Mouse (Mus musculus): ENCODE results near the gene Sdccag8. TPM values are rescaled to one million over a fixed set of nuclear protein-coding genes. Genes with fewer than 3 reads are reported as not detected.

Sdccag8 gene
- polyA plus RNA-seq, 1 experiment from 2014 or later = 14.6 TPM

DNA sequence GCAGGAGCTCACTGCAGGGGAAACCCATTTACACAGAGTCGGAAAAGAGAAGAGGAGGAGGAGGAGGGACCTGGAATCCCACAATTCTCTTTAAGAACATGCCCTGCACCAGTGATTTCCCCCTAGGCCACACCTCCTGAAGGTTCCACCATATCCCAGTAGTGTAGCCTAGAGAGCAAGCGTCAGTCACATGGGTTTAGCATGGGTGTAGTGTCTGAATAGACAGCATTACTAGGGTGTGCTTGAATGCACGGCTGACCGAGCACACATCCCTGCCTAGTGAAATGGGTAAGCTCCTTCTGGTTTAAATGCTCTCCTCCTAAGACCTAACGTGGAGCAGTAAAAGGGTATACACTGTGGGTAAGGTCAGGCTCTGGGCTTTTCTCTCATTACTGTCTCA lies 148.4 kb downstream of the Sdccag8 start:
- H3K9ac ChIP-seq (ENCODE audit: low read length) = no peak overlapping the region
- H3K36me3 ChIP-seq (ENCODE audit: control insufficient read depth, insufficient read depth, low read length) = no peaks in the 10 kb centered on the region
- no peak overlapping the region for H3K4me2 ChIP-seq (ENCODE audit: low read depth, severe bottlenecking)
- 86% methylated on average over 5 of the region's 5 CpGs for WGBS
- no peak overlapping the region for H3K4me3 ChIP-seq (ENCODE audit: low read depth, low read length)
- no peak for DNase-seq (ENCODE audit: low spot score)
- no peak for ATAC-seq (ENCODE audit: insufficient number of reproducible peaks, low FRiP score, low TSS enrichment, low read depth)
- no peaks in the 10 kb centered on the region for H3K27me3 ChIP-seq (ENCODE audit: control insufficient read depth, insufficient read depth, low read length)
- H3K9me3 ChIP-seq (ENCODE audit: control insufficient read depth, low read length) = no peaks in the 10 kb centered on the region
- H3K27ac ChIP-seq (replicated peaks; ENCODE audit: low read depth, low read length) = no peak overlapping the region
- no peaks in the 10 kb centered on the region for H3K4me1 ChIP-seq (ENCODE audit: control insufficient read depth, insufficient read depth, low read length)

DNA sequence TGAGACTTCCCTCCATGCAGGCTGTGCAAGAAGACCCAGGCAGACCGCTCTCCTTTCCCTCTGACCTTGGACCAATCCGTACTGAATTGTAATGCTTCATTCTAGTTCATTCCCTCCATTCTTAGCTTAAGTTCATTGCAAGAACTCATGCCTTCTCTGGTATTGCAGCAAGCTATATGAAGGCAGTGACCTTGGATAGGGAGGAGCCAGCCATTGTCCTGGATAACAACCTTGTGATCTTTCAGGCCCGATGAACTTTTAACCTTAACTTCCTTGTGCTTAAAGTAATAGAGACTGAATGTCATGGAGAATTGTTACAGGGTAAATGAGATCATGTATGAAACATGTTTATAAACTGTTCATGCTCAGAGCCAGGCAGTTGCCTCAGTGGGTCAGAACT lies 152.8 kb downstream of the Sdccag8 start:
- WGBS = 94% methylated on average over 3 of the region's 3 CpGs

DNA sequence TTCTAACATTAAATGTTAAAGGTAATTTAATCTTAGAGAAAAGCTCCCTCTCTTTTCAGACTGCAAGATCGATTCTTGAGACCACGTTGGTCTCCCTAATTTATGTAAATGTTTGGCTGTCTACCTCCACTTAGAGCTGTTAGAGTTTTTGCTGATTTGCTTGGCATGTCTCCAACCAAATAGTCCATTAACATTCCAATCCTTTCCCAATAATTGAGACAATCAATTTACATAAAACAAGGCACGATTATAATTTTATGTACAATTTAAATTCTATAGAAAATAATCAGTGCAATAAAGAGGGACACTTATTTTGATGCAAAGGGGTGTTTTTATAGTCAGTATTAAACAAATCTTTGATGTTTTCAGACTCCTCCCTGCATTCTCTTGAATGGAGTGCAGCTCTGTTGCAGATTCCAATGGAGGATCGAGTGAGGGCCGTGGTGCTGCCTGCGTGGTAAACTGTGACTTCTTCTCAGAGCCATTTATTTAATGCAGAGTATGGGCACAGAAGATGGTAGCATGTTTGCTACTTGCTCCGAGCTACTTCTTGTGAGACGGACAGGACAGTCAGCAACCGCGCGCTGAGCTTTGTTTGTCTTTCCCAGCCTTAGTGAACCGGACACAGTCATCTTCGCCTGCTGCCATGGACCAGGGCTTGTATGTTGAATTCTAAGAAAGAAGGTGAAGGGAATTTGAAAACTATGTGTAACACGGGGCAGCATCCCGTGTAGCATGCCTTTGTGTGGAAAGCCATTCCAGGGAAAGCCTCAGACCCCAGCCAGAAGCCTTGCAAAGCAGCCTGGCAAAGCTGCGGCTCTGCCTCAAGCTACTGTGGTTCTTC lies 156.4 kb downstream of the Sdccag8 start:
- no peak for DNase-seq (ENCODE audit: low spot score)
- no peaks in the 10 kb centered on the region for H3K9me3 ChIP-seq (ENCODE audit: control insufficient read depth, low read length)
- H3K4me3 ChIP-seq (ENCODE audit: low read depth, low read length) = no peak overlapping the region
- H3K27ac ChIP-seq (replicated peaks; ENCODE audit: low read depth, low read length) = no peak overlapping the region
- H3K4me1 ChIP-seq (ENCODE audit: control insufficient read depth, insufficient read depth, low read length) = no peaks in the 10 kb centered on the region
- 88% methylated on average over 16 of the region's 16 CpGs for WGBS
- no peak for ATAC-seq (ENCODE audit: insufficient number of reproducible peaks, low FRiP score, low TSS enrichment, low read depth)
- H3K36me3 ChIP-seq (ENCODE audit: control insufficient read depth, insufficient read depth, low read length) = no peaks in the 10 kb centered on the region
- no peaks in the 10 kb centered on the region for H3K27me3 ChIP-seq (ENCODE audit: control insufficient read depth, insufficient read depth, low read length)
- no peak overlapping the region for H3K9ac ChIP-seq (ENCODE audit: low read length)
- no peak overlapping the region for H3K4me2 ChIP-seq (ENCODE audit: low read depth, severe bottlenecking)

More for the DNA sequence above, 152.8 kb downstream of the Sdccag8 start:
- H3K27ac ChIP-seq (replicated peaks; ENCODE audit: low read depth, low read length) = no peak overlapping the region
- no peak overlapping the region for H3K4me3 ChIP-seq (ENCODE audit: low read depth, low read length)
- ATAC-seq (ENCODE audit: insufficient number of reproducible peaks, low FRiP score, low TSS enrichment, low read depth) (no peak), DNase-seq (ENCODE audit: low spot score) (no peak)
- no peak overlapping the region for H3K9ac ChIP-seq (ENCODE audit: low read length)
- H3K36me3 ChIP-seq (ENCODE audit: control insufficient read depth, insufficient read depth, low read length) = no peaks in the 10 kb centered on the region
- no peaks in the 10 kb centered on the region for H3K4me1 ChIP-seq (ENCODE audit: control insufficient read depth, insufficient read depth, low read length)
- no peak overlapping the region for H3K4me2 ChIP-seq (ENCODE audit: low read depth, severe bottlenecking)
- H3K9me3 ChIP-seq (ENCODE audit: control insufficient read depth, low read length) = no peaks in the 10 kb centered on the region
- H3K27me3 ChIP-seq (ENCODE audit: control insufficient read depth, insufficient read depth, low read length) = no peaks in the 10 kb centered on the region

DNA sequence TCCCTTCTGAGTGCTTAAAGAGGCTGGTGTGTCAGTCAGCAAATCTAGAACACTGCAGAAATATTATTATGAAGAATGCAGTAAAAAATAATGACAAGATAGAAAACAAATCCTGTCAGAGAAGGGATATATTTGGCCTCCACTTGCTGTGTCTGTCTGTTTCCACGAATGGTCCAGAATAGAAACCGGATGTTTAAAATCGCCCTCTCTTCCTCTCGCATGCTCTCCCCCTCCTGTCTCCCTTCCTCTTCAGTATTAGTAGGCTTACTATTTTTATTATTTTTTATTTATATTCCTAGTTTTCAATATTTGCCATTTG lies 157.0 kb downstream of the Sdccag8 start:
- DNase-seq (ENCODE audit: low spot score) (no peak), ATAC-seq (ENCODE audit: insufficient number of reproducible peaks, low FRiP score, low TSS enrichment, low read depth) (no peak)
- Histone ChIP-seq H3K4me1 (ENCODE audit: control insufficient read depth, insufficient read depth, low read length) (no peaks in the 10 kb centered on the region), H3K9me3 (ENCODE audit: control insufficient read depth, low read length) (no peaks in the 10 kb centered on the region), H3K9ac (ENCODE audit: low read length) (no peak overlapping the region), H3K27me3 (ENCODE audit: control insufficient read depth, insufficient read depth, low read length) (no peaks in the 10 kb centered on the region), H3K4me3 (ENCODE audit: low read depth, low read length) (no peak overlapping the region), H3K27ac (replicated peaks; ENCODE audit: low read depth, low read length) (no peak overlapping the region), H3K36me3 (ENCODE audit: control insufficient read depth, insufficient read depth, low read length) (no peaks in the 10 kb centered on the region), H3K4me2 (ENCODE audit: low read depth, severe bottlenecking) (no peak overlapping the region)
- WGBS = 83% methylated on average over 4 of the region's 4 CpGs

DNA sequence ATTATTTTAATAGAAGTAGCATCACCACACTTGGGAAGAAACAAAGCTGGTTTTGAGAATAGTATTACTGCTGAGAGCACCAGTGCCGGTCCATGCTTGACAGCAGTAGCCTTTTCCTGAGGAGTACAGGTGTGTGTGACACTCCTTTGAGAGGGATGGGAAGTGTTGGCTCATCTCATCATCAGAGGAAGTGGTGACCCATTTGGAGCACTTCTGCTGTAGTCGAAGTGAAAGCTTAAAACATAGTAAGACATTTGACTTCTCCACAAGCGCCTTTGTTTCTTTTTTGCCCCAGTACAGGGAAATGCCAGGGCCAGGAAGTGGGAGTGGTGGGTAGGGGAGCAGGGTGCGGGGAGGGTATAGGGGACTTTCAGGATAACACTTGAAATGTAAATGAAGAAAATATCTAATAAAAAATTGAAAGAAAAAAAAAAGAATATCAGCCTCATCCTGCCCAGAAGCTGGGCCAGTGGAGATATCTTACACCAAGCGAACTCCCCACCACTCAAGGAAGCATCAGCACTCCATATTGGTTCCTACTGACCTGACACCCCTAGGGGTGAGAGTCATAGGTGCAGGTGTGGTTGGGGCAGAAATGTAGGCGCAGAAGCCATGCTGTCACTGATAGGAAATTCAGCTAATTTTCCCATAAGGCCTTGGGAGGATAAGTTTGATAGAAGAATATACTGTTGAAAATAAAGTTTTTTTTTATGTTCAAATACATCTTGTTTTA lies 159.1 kb downstream of the Sdccag8 start:
- ATAC-seq (ENCODE audit: insufficient number of reproducible peaks, low FRiP score, low TSS enrichment, low read depth) (no peak), DNase-seq (ENCODE audit: low spot score) (no peak)
- Histone ChIP-seq H3K27ac (replicated peaks; ENCODE audit: low read depth, low read length) (no peak overlapping the region), H3K9ac (ENCODE audit: low read length) (no peak overlapping the region), H3K4me1 (ENCODE audit: control insufficient read depth, insufficient read depth, low read length) (no peaks in the 10 kb centered on the region), H3K4me2 (ENCODE audit: low read depth, severe bottlenecking) (no peak overlapping the region), H3K27me3 (ENCODE audit: control insufficient read depth, insufficient read depth, low read length) (no peaks in the 10 kb centered on the region), H3K9me3 (ENCODE audit: control insufficient read depth, low read length) (no peaks in the 10 kb centered on the region), H3K4me3 (ENCODE audit: low read depth, low read length) (no peak overlapping the region), H3K36me3 (ENCODE audit: control insufficient read depth, insufficient read depth, low read length) (no peaks in the 10 kb centered on the region)
- 87% methylated on average over 6 of the region's 6 CpGs for WGBS

DNA sequence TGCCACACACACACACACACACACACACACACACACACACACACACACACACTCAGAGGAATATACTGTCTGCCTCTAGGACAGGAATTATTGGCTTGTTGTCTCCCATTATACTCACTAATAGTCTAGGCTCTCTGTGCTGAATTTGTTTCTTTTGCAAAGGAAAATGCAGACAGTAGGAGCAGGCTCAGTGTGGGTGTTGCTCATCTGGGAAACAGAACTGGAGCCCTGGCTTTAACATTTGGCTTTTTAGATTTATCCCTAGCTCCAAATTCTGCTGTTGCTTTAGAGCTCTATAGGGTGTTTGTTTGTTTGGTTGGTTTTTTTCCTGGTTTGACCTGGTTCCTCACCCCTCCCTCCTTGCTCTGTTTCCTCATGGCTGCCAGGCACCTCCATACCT lies 164.8 kb downstream of the Sdccag8 start:
- no peaks in the 10 kb centered on the region for H3K27me3 ChIP-seq (ENCODE audit: control insufficient read depth, insufficient read depth, low read length)
- no peaks in the 10 kb centered on the region for H3K4me1 ChIP-seq (ENCODE audit: control insufficient read depth, insufficient read depth, low read length)
- H3K36me3 ChIP-seq (ENCODE audit: control insufficient read depth, insufficient read depth, low read length) = no peaks in the 10 kb centered on the region
- no peak overlapping the region for H3K9ac ChIP-seq (ENCODE audit: low read length)
- H3K9me3 ChIP-seq (ENCODE audit: control insufficient read depth, low read length) = no peaks in the 10 kb centered on the region
- no peak overlapping the region for H3K27ac ChIP-seq (replicated peaks; ENCODE audit: low read depth, low read length)
- DNase-seq (ENCODE audit: low spot score) = no peak
- no peak for ATAC-seq (ENCODE audit: insufficient number of reproducible peaks, low FRiP score, low TSS enrichment, low read depth)
- no peak overlapping the region for H3K4me3 ChIP-seq (ENCODE audit: low read depth, low read length)
- H3K4me2 ChIP-seq (ENCODE audit: low read depth, severe bottlenecking) = no peak overlapping the region

DNA sequence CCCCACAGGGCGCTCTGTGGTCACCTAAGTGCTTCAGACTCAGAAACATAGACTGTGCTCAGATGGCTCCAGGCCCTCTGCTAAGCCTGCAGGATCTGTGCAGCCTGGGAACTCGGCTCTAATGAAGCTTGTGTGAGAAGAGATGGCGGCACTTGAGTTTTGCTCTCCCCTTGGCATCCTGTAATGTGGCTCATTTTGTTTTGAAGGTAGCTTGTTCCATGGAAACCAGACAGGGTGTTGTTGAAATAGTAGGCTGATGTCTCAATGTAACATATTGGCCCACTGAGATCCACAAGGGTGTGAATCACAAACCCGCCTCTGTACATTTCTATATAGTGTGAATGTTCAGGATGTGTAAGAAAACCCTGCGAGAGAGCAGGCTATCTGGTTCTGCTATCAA lies 165.7 kb downstream of the Sdccag8 start:
- Histone ChIP-seq H3K27ac (replicated peaks; ENCODE audit: low read depth, low read length) (no peak overlapping the region), H3K4me1 (ENCODE audit: control insufficient read depth, insufficient read depth, low read length) (no peaks in the 10 kb centered on the region), H3K36me3 (ENCODE audit: control insufficient read depth, insufficient read depth, low read length) (no peaks in the 10 kb centered on the region), H3K9me3 (ENCODE audit: control insufficient read depth, low read length) (no peaks in the 10 kb centered on the region), H3K4me3 (ENCODE audit: low read depth, low read length) (no peak overlapping the region), H3K4me2 (ENCODE audit: low read depth, severe bottlenecking) (no peak overlapping the region), H3K9ac (ENCODE audit: low read length) (no peak overlapping the region), H3K27me3 (ENCODE audit: control insufficient read depth, insufficient read depth, low read length) (no peaks in the 10 kb centered on the region)
- 86% methylated on average over 5 of the region's 5 CpGs for WGBS
- no peak for DNase-seq (ENCODE audit: low spot score)
- no peak for ATAC-seq (ENCODE audit: insufficient number of reproducible peaks, low FRiP score, low TSS enrichment, low read depth)

DNA sequence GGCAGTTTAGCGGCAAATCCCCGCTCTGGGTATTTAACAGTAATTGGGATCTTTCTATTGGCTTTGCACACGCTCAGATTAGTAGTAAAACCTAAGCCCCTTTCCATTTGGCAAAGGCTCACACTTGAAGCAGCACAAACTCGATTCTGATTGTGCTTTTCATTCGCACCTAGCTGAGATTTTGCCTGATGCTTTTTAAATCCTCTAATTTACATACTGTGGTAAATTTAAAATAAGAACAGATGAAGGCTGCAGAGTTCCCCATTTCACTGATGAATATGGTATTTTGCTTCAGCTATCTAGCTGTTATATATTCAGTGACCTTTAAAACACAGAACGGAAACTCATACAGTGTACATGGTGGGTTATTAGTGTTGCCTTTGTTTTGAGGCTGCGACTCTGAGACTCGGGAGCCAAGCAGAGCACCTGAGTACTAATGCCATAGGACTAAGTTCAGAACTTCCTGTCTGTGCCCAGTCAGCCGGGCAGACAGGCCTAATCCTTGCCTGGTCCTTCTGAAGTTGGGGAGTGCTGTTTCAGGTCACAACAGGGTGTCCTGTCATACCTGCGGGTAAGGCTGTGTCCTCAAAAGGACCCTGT lies 166.4 kb downstream of the Sdccag8 start:
- no peaks in the 10 kb centered on the region for H3K27me3 ChIP-seq (ENCODE audit: control insufficient read depth, insufficient read depth, low read length)
- no peaks in the 10 kb centered on the region for H3K36me3 ChIP-seq (ENCODE audit: control insufficient read depth, insufficient read depth, low read length)
- H3K4me3 ChIP-seq (ENCODE audit: low read depth, low read length) = no peak overlapping the region
- no peak overlapping the region for H3K27ac ChIP-seq (replicated peaks; ENCODE audit: low read depth, low read length)
- H3K4me2 ChIP-seq (ENCODE audit: low read depth, severe bottlenecking) = no peak overlapping the region
- no peak overlapping the region for H3K9ac ChIP-seq (ENCODE audit: low read length)
- DNase-seq (ENCODE audit: low spot score) = no peak
- no peak for ATAC-seq (ENCODE audit: insufficient number of reproducible peaks, low FRiP score, low TSS enrichment, low read depth)
- H3K9me3 ChIP-seq (ENCODE audit: control insufficient read depth, low read length) = no peaks in the 10 kb centered on the region
- H3K4me1 ChIP-seq (ENCODE audit: control insufficient read depth, insufficient read depth, low read length) = 0 out of 2 replicates have a peak, but pooled peaks cover 2% of the 10 kb centered on the region
- whole genome bisulfite sequencing = 87% methylated on average over 10 of the region's 10 CpGs

Measured in limb, embryonic 11.5 days (tissue).